Mouse (Mus musculus): ENCODE results near the gene Gm9376.

DNA sequence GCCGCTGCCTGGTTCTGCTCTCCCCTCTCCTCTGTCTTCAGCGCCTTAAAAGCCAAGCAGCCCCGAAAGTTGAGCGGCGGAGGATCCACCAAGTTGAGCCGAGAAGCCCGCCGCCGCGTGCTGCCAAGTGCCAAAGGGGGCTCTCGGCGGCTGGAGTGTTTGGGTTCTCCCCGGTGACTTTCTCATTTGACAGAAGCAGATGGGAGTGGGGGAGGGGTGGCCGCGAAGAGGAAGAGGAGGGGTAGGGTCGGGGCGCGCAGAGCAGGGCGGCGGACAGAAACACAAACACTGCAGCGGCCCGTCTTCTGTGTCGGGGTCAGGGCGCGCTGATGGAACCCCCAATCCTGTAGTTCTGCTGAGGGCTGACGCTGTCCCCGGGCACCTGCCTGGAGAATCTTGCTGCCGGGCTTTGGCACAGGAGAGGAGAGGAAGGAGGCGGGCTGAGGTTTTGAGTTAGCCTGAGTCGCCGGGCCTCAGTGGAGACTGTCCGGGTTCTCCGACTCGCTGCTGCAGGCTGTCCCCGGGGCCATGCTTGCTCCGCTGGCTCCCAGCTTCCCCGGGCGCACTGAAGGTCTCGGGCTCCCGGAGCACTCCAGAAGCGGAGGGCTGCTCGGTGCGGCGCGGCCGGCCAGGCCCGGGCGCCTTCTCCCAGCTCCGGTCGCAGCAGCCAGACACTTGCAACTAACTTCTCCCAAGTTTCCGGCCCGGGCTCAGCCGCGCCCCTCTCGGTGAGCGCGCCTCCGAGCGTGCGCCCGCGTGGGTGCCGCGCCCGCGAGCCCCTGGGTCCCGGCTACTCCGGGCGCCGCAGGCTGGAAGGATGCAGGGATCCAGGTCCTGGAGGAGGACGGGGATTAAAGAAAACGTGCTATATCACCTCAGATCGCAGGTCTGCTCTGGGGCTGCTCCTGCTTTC, 30.5 kb upstream of the Gm9376 start:
- TF ChIP-seq CTCF (IDR thresholded peaks at IDR 0.05; ENCODE audit: insufficient read depth, low read length) (no peak), POLR2A (IDR thresholded peaks at IDR 0.05; ENCODE audit: borderline replicate concordance, extremely low read depth, low read depth, low read length) (no peak)

Measured in lung, adult 2 months (tissue).